Comparison of ENCODE assay signal across 8 mouse cellular contexts in the genomic region with DNA sequence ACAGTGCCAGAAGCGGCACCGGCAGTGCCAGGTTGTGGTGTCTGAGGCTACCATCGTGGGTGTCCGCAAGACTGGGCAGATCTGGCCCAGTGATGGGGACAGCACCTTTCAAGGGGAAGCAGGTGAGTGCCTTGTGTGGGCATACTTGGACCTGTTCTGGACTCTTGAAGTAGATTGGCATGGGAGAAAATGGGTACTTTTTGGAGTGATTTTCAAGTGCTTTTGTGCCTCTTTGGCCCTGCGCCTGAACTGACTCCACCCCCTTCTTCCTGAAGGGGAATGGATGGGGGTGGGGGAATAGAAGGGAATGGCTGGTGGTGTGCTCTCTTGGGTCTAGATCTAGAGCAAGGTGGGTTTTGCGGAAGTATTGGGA. TPM values are rescaled to one million over a fixed set of nuclear protein-coding genes. Genes with fewer than 3 reads are reported as not detected.
DNase-seq lines count a peak whose midpoint lies in the region; ATAC-seq lines count a peak whose summit lies in the region.

No protein-coding gene starts in this region.

- peak overlapping the region; percentile 94 for H3K4me2 ChIP-seq in embryonic facial prominence, embryonic 13.5 days
- peak overlapping the region; percentile 92 for H3K4me2 ChIP-seq in hindbrain, embryonic 12.5 days (replicated peaks)
- peak overlapping the region; percentile 80 for H3K4me2 ChIP-seq in liver, embryonic 11.5 days
- H3K4me2 ChIP-seq in neural tube, embryonic 11.5 days (ENCODE audit: low read depth), result peak overlapping the region; percentile 77

- H3K9ac ChIP-seq in embryonic facial prominence, embryonic 13.5 days, result peak overlapping the region; percentile 85
- peak overlapping the region; percentile 93 for H3K9ac ChIP-seq in hindbrain, embryonic 12.5 days
- H3K9ac ChIP-seq in liver, embryonic 11.5 days (ENCODE audit: low read depth, low read length), result no peak overlapping the region; the same call in 1 of the 2 replicates
- peak overlapping the region; percentile 0; the same call in 1 of the 2 replicates for H3K9ac ChIP-seq in neural tube, embryonic 11.5 days (ENCODE audit: low read length)

- 12% methylated on average over 6 of the region's 6 CpGs for WGBS in embryonic facial prominence, embryonic 13.5 days
- WGBS in hindbrain, embryonic 12.5 days, result 11% methylated on average over 6 of the region's 6 CpGs
- WGBS in liver, embryonic 11.5 days, result 10% methylated on average over 6 of the region's 6 CpGs
- WGBS in neural tube, embryonic 11.5 days, result 17% methylated on average over 6 of the region's 6 CpGs

- DNase-seq in right cerebral cortex, postnatal 4 days, result peak; percentile 46
- no peak for DNase-seq in right cerebral cortex, postnatal 14 days
- no peak for DNase-seq in liver, embryonic 11.5 days (ENCODE audit: low spot score)
- DNase-seq in neural tube, embryonic 11.5 days (ENCODE audit: low spot score), result peak; percentile 18
- no peak for DNase-seq in c-Kit-positive CD71-positive TER-119-positive erythroid progenitor cells, embryonic 14.5 days (ENCODE audit: low spot score)
- no peak for DNase-seq in frontal cortex, postnatal 36 days (ENCODE audit: low spot score in 2 of 2)

- no peaks in the 10 kb centered on the region for H3K9me3 ChIP-seq in embryonic facial prominence, embryonic 13.5 days
- no peaks in the 10 kb centered on the region for H3K9me3 ChIP-seq in hindbrain, embryonic 12.5 days (replicated peaks)
- H3K9me3 ChIP-seq in liver, embryonic 11.5 days (ENCODE audit: control insufficient read depth, low read length), result no peaks in the 10 kb centered on the region
- no peaks in the 10 kb centered on the region for H3K9me3 ChIP-seq in neural tube, embryonic 11.5 days (ENCODE audit: control insufficient read depth, low read length)

- ATAC-seq in embryonic facial prominence, embryonic 13.5 days (ENCODE audit: insufficient number of reproducible peaks, insufficient read depth, low FRiP score, low TSS enrichment, low read depth), result no peak
- ATAC-seq in hindbrain, embryonic 12.5 days (ENCODE audit: low FRiP score), result no peak
- no peak for ATAC-seq in liver, embryonic 11.5 days (replicated peaks; ENCODE audit: low FRiP score)
- no peak for ATAC-seq in neural tube, embryonic 11.5 days (ENCODE audit: insufficient read depth, low FRiP score, low TSS enrichment)

- H3K4me1 ChIP-seq in embryonic facial prominence, embryonic 13.5 days, result peaks cover 60% of the 10 kb centered on the region
- H3K4me1 ChIP-seq in hindbrain, embryonic 12.5 days, result peaks cover 72% of the 10 kb centered on the region
- H3K4me1 ChIP-seq in liver, embryonic 11.5 days (replicated peaks; ENCODE audit: control insufficient read depth, insufficient read depth, low read length), result peaks cover 34% of the 10 kb centered on the region
- H3K4me1 ChIP-seq in neural tube, embryonic 11.5 days (ENCODE audit: control insufficient read depth, insufficient read depth, low read length), result peaks cover 24% of the 10 kb centered on the region

- peaks cover 10% of the 10 kb centered on the region for H3K36me3 ChIP-seq in embryonic facial prominence, embryonic 13.5 days
- H3K36me3 ChIP-seq in hindbrain, embryonic 12.5 days, result 0 out of 2 replicates have a peak, but pooled peaks cover 5% of the 10 kb centered on the region
- H3K36me3 ChIP-seq in liver, embryonic 11.5 days (ENCODE audit: control insufficient read depth, insufficient read depth, low read length), result no peaks in the 10 kb centered on the region; the same call in 1 of the 2 replicates
- no peaks in the 10 kb centered on the region for H3K36me3 ChIP-seq in neural tube, embryonic 11.5 days (ENCODE audit: control insufficient read depth, insufficient read depth, low read length)

- H3K4me3 ChIP-seq in embryonic facial prominence, embryonic 13.5 days, result peak overlapping the region; percentile 92
- H3K4me3 ChIP-seq in hindbrain, embryonic 12.5 days, result peak overlapping the region; percentile 89
- peak overlapping the region; percentile 83 for H3K4me3 ChIP-seq in liver, embryonic 11.5 days (ENCODE audit: low read depth, low read length)
- peak overlapping the region; percentile 77 for H3K4me3 ChIP-seq in neural tube, embryonic 11.5 days (ENCODE audit: low read depth, low read length)

- no peaks in the 10 kb centered on the region for H3K27me3 ChIP-seq in embryonic facial prominence, embryonic 13.5 days
- no peaks in the 10 kb centered on the region for H3K27me3 ChIP-seq in hindbrain, embryonic 12.5 days
- H3K27me3 ChIP-seq in liver, embryonic 11.5 days (replicated peaks; ENCODE audit: control insufficient read depth, insufficient read depth, low read length), result peaks cover 20% of the 10 kb centered on the region
- no peaks in the 10 kb centered on the region for H3K27me3 ChIP-seq in neural tube, embryonic 11.5 days (ENCODE audit: control insufficient read depth, insufficient read depth, low read length)

- no peak overlapping the region for H3K27ac ChIP-seq in embryonic facial prominence, embryonic 13.5 days
- no peak overlapping the region for H3K27ac ChIP-seq in hindbrain, embryonic 12.5 days
- H3K27ac ChIP-seq in liver, embryonic 11.5 days (ENCODE audit: low read depth, low read length), result no peak overlapping the region
- no peak overlapping the region for H3K27ac ChIP-seq in neural tube, embryonic 11.5 days (ENCODE audit: low read depth, low read length)

RNA-seq across cellular contexts. Expression of a gene that starts 1.8 kb away (rescaled TPM):
- polyA plus RNA-seq in embryonic facial prominence, embryonic 13.5 days (2015; fragmentation: Nextera tagmentation; extraction: Ambion mirVana), result 9.5 and 10.6 TPM in 2 replicates
- 11.4 and 14.0 TPM in 2 replicates for polyA plus RNA-seq in hindbrain, embryonic 12.5 days (2016; fragmentation: Nextera tagmentation; extraction: Ambion mirVana)
- polyA plus RNA-seq in liver, embryonic 11.5 days (2014; fragmentation: Nextera tagmentation; extraction: Ambion mirVana), result 4.2 and 6.8 TPM in 2 replicates
- polyA plus RNA-seq in neural tube, embryonic 11.5 days (2014; fragmentation: Nextera tagmentation; extraction: Ambion mirVana), result 9.7 and 11.1 TPM in 2 replicates

RNA-seq across cellular contexts. Expression of a gene that starts 25.3 kb away (rescaled TPM):
- 11.7 and 12.4 TPM in 2 replicates for polyA plus RNA-seq in embryonic facial prominence, embryonic 13.5 days (2015; fragmentation: Nextera tagmentation; extraction: Ambion mirVana)
- 12.3 and 13.3 TPM in 2 replicates for polyA plus RNA-seq in hindbrain, embryonic 12.5 days (2016; fragmentation: Nextera tagmentation; extraction: Ambion mirVana)
- polyA plus RNA-seq in liver, embryonic 11.5 days (2014; fragmentation: Nextera tagmentation; extraction: Ambion mirVana), result 6.5 and 7.8 TPM in 2 replicates
- polyA plus RNA-seq in neural tube, embryonic 11.5 days (2014; fragmentation: Nextera tagmentation; extraction: Ambion mirVana), result 8.6 and 8.8 TPM in 2 replicates

RNA-seq across cellular contexts. Expression of a gene that starts 29.8 kb away (rescaled TPM):
- polyA plus RNA-seq in embryonic facial prominence, embryonic 13.5 days (2015; fragmentation: Nextera tagmentation; extraction: Ambion mirVana), result 0.23 TPM in 1 of 2 replicates, not detected in the other
- polyA plus RNA-seq in hindbrain, embryonic 12.5 days (2016; fragmentation: Nextera tagmentation; extraction: Ambion mirVana), result 0.57 and 0.67 TPM in 2 replicates
- polyA plus RNA-seq in liver, embryonic 11.5 days (2014; fragmentation: Nextera tagmentation; extraction: Ambion mirVana), result not detected in 2 replicates
- polyA plus RNA-seq in neural tube, embryonic 11.5 days (2014; fragmentation: Nextera tagmentation; extraction: Ambion mirVana), result not detected in 2 replicates

Comparison
In these comparisons a context has a peak if more than half of its experiments do, and no peak if none do; other contexts are left out.
1. DNase-seq: peak in right cerebral cortex, postnatal 4 days (single experiment) and neural tube, embryonic 11.5 days (single experiment); none in right cerebral cortex, postnatal 14 days (single experiment), liver, embryonic 11.5 days (single experiment), c-Kit-positive CD71-positive TER-119-positive erythroid progenitor cells, embryonic 14.5 days (single experiment) and frontal cortex, postnatal 36 days (0 of 2).
2. Peak in every context shown above with its lines, with median percentiles within 50 percentile points of each other: H3K4me2 ChIP-seq and H3K4me3 ChIP-seq.